Mouse (Mus musculus) kidney, postnatal 0 days (tissue): Measurements from ENCODE around the gene Adgrb2. TPM values are rescaled to one million over a fixed set of nuclear protein-coding genes. Genes with fewer than 3 reads are reported as not detected.

Source experiments
- ATAC-seq: fragments of 200-750 bp; cut with Nextera tagmentation; replicated peaks from 2 replicates; pipeline ENCODE4 v1.8.0; 2017; ENCODE audit warnings: low read depth, moderate number of reproducible peaks, moderate TSS enrichment, moderate library complexity; ENCODE audit not compliant: low FRiP score
- DNase-seq: peaks from one replicate; pipeline ENCODE4 v3.0.0-alpha.2; 2016; ENCODE audit warnings: low spot score
- H3K27ac ChIP-seq: fragments of 300-500 bp; sonication (generic); 2 replicates; pipeline ENCODE4 v1.5.1; 2014; ENCODE audit warnings: mild to moderate bottlenecking
- H3K27me3 ChIP-seq: fragments of 300-500 bp; sonication (generic); 2 replicates; pipeline ENCODE4 v1.6.1; 2014; ENCODE audit warnings: low read length, mixed read lengths; ENCODE audit not compliant: insufficient read depth
- H3K36me3 ChIP-seq: fragments of 300-500 bp; sonication (generic); 2 replicates; pipeline ENCODE4 v1.6.1; 2014; ENCODE audit warnings: low read length, mixed read lengths; ENCODE audit not compliant: insufficient read depth
- H3K4me1 ChIP-seq: fragments of 300-500 bp; sonication (generic); replicated peaks from 2 replicates; pipeline ENCODE4 v1.6.1; 2014; ENCODE audit warnings: antibody characterized with exemption, low read length, mixed read lengths; ENCODE audit not compliant: insufficient read depth
- H3K4me2 ChIP-seq: fragments of 300-500 bp; sonication (generic); 2 replicates; pipeline ENCODE4 v1.6.1; 2014; ENCODE audit warnings: mild to moderate bottlenecking, low read length, moderate library complexity, mixed read lengths
- H3K4me3 ChIP-seq: fragments of 300-500 bp; sonication (generic); replicated peaks from 2 replicates; pipeline ENCODE4 v1.5.1; 2014; ENCODE audit warnings: low read depth, low read length
- H3K9ac ChIP-seq: fragments of 300-500 bp; sonication (generic); 2 replicates; pipeline ENCODE4 v1.6.1; 2014; ENCODE audit warnings: low read depth, low read length
- H3K9me3 ChIP-seq: fragments of 300-500 bp; sonication (generic); replicated peaks from 2 replicates; pipeline ENCODE4 v1.6.1; 2016; ENCODE audit warnings: low read length, inconsistent platforms, mixed read lengths
- CTCF ChIP-seq: IDR thresholded peaks from 2 replicates; pipeline ENCODE4 v1.5.1; 2016; ENCODE audit warnings: antibody characterized with exemption, low read depth, mild to moderate bottlenecking, moderate library complexity
- WGBS: fragments of 180-500 bp; shearing (Covaris S2); extraction: QIAGEN DNeasy Blood & Tissue Kit; methylation state at CpG from one replicate; pipeline ENCODE4 v1.1.7; 2014; 5-methylcytosine and 5-hydroxymethylcytosine counted together
- polyA plus RNA-seq: library from polyadenylated mRNA; unstranded; fragments of >200 nt; fragmentation: Nextera tagmentation; extraction: Ambion mirVana; gene quantifications from 2 replicates; pipeline ENCODE4 v1.2.1, GENCODE M21; 2015

Adgrb2 gene
- polyA plus RNA-seq, 1 experiment from 2014 or later = 1.8 TPM

DNA sequence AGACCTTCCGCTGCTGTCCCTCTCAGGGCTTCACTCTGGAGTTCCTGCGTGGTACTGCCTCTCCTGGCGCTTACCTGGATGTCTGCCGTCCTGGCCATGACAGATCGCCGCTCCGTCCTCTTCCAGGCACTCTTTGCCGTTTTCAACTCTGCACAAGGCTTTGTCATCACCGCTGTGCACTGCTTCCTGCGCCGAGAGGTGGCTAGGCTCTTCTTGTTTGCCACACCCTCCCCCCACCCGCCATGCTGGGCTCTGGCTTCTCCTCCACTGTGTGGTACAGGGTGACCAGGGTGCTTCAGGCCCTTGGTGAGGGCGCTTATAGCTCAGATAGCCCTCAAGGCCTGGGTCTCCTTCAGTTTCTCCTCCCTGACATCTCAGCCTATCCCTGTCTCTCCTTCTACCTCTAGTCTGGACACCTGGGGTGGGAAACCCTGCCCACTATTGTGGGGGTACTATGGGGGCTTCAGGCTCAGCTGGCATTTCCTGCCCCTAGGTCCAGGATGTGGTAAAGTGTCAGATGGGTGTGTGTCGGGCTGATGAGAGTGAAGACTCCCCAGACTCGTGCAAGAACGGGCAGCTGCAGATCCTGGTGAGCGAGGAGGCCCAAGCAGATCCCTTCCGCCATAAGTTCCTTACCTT lies 32.5 kb downstream of the Adgrb2 start:
- no peaks in the 10 kb centered on the region for H3K4me1 ChIP-seq
- no peak for ATAC-seq
- no peaks in the 10 kb centered on the region for H3K9me3 ChIP-seq
- no peak overlapping the region for H3K4me3 ChIP-seq
- DNase-seq = no peak
- H3K27me3 ChIP-seq = no peaks in the 10 kb centered on the region
- H3K27ac ChIP-seq = no peak overlapping the region
- H3K4me2 ChIP-seq = no peak overlapping the region
- no peak for TF ChIP-seq CTCF
- H3K36me3 ChIP-seq = no peaks in the 10 kb centered on the region
- no peak overlapping the region for H3K9ac ChIP-seq
- 74% methylated on average over 18 of the region's 18 CpGs for whole genome bisulfite sequencing

- ATAC-seq (no peak), DNase-seq (no peak)
- Histone ChIP-seq H3K27me3 (no peaks in the 10 kb centered on the region), H3K27ac (no peak overlapping the region), H3K4me2 (no peak overlapping the region), H3K4me1 (no peaks in the 10 kb centered on the region), H3K36me3 (no peaks in the 10 kb centered on the region), H3K4me3 (no peak overlapping the region), H3K9ac (no peak overlapping the region), H3K9me3 (no peaks in the 10 kb centered on the region)
- no peak for TF ChIP-seq CTCF
- 82% methylated on average over 8 of the region's 8 CpGs for WGBS
Observed at GRCm38 (mm10) chr4:130022952-130023351, 38.3 kb downstream of the Adgrb2 start.

GRCm38 (mm10) chr4:130023511-130024231 lies 39.0 kb downstream of the Adgrb2 start:
- Histone ChIP-seq H3K9ac (no peak overlapping the region), H3K4me2 (no peak overlapping the region), H3K4me1 (no peaks in the 10 kb centered on the region), H3K27ac (no peak overlapping the region), H3K9me3 (no peaks in the 10 kb centered on the region), H3K4me3 (no peak overlapping the region), H3K27me3 (no peaks in the 10 kb centered on the region), H3K36me3 (no peaks in the 10 kb centered on the region)
- no peak for DNase-seq
- ATAC-seq = no peak
- 66% methylated on average over 10 of the region's 10 CpGs for WGBS
- no peak for TF ChIP-seq CTCF

GRCm38 (mm10) chr4:130025544-130025943 lies 40.9 kb downstream of the Adgrb2 start:
- ATAC-seq = no peak
- no peaks in the 10 kb centered on the region for H3K9me3 ChIP-seq
- H3K27ac ChIP-seq = no peak overlapping the region
- H3K36me3 ChIP-seq = no peaks in the 10 kb centered on the region
- DNase-seq = no peak
- no peak overlapping the region for H3K9ac ChIP-seq
- H3K4me2 ChIP-seq = no peak overlapping the region
- no peaks in the 10 kb centered on the region for H3K4me1 ChIP-seq
- TF ChIP-seq CTCF = no peak
- WGBS = 43% methylated on average over 8 of the region's 8 CpGs
- H3K4me3 ChIP-seq = no peak overlapping the region
- no peaks in the 10 kb centered on the region for H3K27me3 ChIP-seq

DNA sequence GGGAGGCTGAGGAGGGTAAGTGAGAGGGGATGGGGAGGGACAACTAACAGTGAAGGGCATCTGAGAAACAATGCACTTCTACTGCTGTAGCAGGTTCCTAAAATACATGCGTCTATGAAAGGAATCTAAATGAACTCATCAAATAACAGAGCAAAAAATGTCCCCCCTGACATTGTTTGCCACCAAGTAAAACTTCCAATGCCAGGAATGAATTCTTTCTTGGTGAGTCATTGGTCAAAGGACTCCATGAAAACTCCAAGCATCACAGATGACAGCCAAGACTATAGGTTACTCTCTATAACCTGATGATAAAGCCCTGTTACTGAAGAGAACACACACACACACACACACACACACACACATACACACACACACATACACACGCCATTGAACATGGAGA lies 46.5 kb downstream of the Adgrb2 start:
- no peaks in the 10 kb centered on the region for H3K4me1 ChIP-seq
- H3K27ac ChIP-seq = no peak overlapping the region
- no peaks in the 10 kb centered on the region for H3K27me3 ChIP-seq
- no peaks in the 10 kb centered on the region for H3K9me3 ChIP-seq
- TF ChIP-seq CTCF = no peak
- no peak overlapping the region for H3K9ac ChIP-seq
- H3K4me2 ChIP-seq = no peak overlapping the region
- no peaks in the 10 kb centered on the region for H3K36me3 ChIP-seq
- no peak overlapping the region for H3K4me3 ChIP-seq
- no peak for ATAC-seq
- WGBS = 84% methylated on average over 2 of the region's 2 CpGs
- DNase-seq = no peak

DNA sequence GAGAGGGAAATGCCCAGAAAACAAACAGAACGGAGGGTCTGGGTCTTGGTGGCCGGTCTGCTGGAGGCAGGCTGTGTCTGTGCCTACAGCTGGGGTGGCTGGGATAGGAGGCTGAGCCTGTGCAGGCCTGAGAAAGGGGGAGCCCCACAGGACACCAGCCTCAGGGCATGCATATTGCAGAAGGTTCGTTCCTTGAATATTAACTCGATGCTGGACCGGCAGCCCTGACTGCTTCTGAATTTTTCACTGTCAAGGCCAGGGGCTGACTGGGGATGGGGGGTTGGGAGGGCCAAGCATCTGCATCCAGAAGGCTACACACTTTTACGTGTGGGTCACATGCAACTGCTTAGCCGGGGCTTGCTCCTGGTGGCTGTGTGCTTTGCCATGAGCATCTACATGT lies 48.8 kb downstream of the Adgrb2 start:
- Histone ChIP-seq H3K9me3 (no peaks in the 10 kb centered on the region), H3K27ac (no peak overlapping the region), H3K4me2 (no peak overlapping the region), H3K4me3 (no peak overlapping the region), H3K4me1 (peaks cover 6% of the 10 kb centered on the region), H3K36me3 (no peaks in the 10 kb centered on the region), H3K9ac (no peak overlapping the region), H3K27me3 (no peaks in the 10 kb centered on the region)
- DNase-seq (no peak), ATAC-seq (no peak)
- no peak for TF ChIP-seq CTCF
- 60% methylated on average over 7 of the region's 7 CpGs for WGBS

GRCm38 (mm10) chr4:130036112-130036511 lies 51.4 kb downstream of the Adgrb2 start:
- WGBS = 5% methylated on average over 8 of the region's 8 CpGs
- Histone ChIP-seq H3K4me2 (no peak overlapping the region), H3K9ac (no peak overlapping the region), H3K4me3 (no peak overlapping the region), H3K9me3 (no peaks in the 10 kb centered on the region), H3K27ac (peak overlapping the region; percentile 70), H3K4me1 (peaks cover 6% of the 10 kb centered on the region), H3K36me3 (no peaks in the 10 kb centered on the region), H3K27me3 (no peaks in the 10 kb centered on the region)
- ATAC-seq (peak; percentile 19; the same call in 1 of the 2 replicates), DNase-seq (peak; percentile 80)
- TF ChIP-seq CTCF = peak; percentile 82
